Mouse (Mus musculus): ENCODE measurements around the gene Dusp1.

DNA sequence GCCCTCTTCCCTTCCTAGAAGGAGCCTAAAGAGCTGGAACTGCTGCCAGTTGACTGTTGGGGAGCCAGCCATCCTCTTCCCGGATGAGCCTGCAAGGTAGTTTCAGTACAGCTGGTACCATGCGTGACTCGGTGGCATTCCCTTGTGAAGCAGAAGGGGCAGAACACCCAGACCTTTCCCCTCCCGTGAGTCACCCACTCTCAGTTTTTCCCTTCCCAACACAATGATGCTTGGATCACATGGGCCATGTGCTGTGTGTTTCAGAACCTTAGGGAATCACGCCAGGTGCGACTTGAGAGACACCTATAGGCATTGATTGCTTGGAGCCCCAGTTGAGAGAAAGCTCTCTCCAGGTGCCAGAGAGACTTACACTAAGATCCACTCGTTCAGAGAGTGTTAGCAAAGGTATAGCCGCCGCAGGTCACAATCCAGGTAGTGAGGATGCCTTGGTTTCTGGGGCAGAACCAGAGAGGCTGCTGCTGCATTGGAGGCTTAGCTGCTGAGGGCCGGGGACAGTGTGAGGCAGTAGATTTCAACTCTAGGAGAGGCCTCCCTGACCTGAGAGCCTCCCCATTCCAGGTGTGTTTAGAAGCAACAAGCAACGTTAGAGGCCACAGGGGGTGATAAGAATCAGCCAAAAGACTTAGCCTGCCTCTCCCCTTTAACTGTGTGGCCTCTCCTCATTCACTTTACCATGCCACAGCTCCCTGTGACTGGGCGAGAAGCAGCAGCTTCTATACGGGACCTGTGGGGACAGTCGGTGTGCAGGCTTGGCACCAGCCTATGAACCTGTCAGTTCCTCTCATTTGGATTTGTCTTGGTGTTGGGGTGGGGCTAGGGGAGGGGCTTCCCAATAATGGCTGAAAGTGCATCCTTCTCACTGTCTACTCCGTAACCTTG, 51.5 kb downstream of the Dusp1 start:
- TF ChIP-seq GATA1 (IDR thresholded peaks at IDR 0.05; ENCODE audit: low read length) (no peak), TAL1 (IDR thresholded peaks at IDR 0.05; ENCODE audit: low read length) (no peak)

Measured in erythroblast, embryonic 14.5 days (primary cell).